Mouse (Mus musculus) forebrain, embryonic 11.5 days (tissue): ENCODE data around the gene Vmn1r219. TPM values are rescaled to one million over a fixed set of nuclear protein-coding genes. Genes with fewer than 3 reads are reported as not detected.
"Not testable (repeated sequence)": the region's sequence is repeated elsewhere in the genome, so short reads cannot be mapped to it uniquely, and the experiment has no call there.

Experiments
- ATAC-seq: fragments of 200-750 bp; cut with Nextera tagmentation; replicated peaks from 2 replicates; pipeline ENCODE4 v1.8.0; 2017; ENCODE audit warnings: moderate TSS enrichment; ENCODE audit not compliant: low FRiP score
- DNase-seq: peaks from one replicate; pipeline ENCODE4 v3.0.0-alpha.2; 2017; ENCODE audit warnings: low spot score
- H3K27ac ChIP-seq: fragments of 300-500 bp; sonication (generic); 2 replicates; pipeline ENCODE4 v1.5.1; 2014; ENCODE audit warnings: low read depth, low read length
- H3K27me3 ChIP-seq: fragments of 300-500 bp; sonication (generic); 2 replicates; pipeline ENCODE4 v1.6.1; 2014; ENCODE audit warnings: mild to moderate bottlenecking, low read length, mixed read lengths; ENCODE audit not compliant: control insufficient read depth, insufficient read depth
- H3K36me3 ChIP-seq: fragments of 300-500 bp; sonication (generic); 2 replicates; pipeline ENCODE4 v1.6.1; 2014; ENCODE audit warnings: mild to moderate bottlenecking, low read length, moderate library complexity, mixed read lengths; ENCODE audit not compliant: control insufficient read depth, insufficient read depth
- H3K4me1 ChIP-seq: fragments of 300-500 bp; sonication (generic); replicated peaks from 2 replicates; pipeline ENCODE4 v1.6.1; 2014; ENCODE audit warnings: low read length, mixed read lengths; ENCODE audit not compliant: control insufficient read depth, insufficient read depth
- H3K4me2 ChIP-seq: fragments of 300-500 bp; sonication (generic); 2 replicates; pipeline ENCODE4 v1.6.1; 2014; ENCODE audit warnings: low read depth, mild to moderate bottlenecking, low read length, moderate library complexity, mixed read lengths; ENCODE audit not compliant: severe bottlenecking
- H3K4me3 ChIP-seq: fragments of 300-500 bp; sonication (generic); 2 replicates; pipeline ENCODE4 v1.5.1; 2014; ENCODE audit warnings: low read depth, low read length
- H3K9ac ChIP-seq: fragments of 300-500 bp; sonication (generic); 2 replicates; pipeline ENCODE4 v1.6.1; 2014; ENCODE audit warnings: low read length
- H3K9me3 ChIP-seq: fragments of 300-500 bp; sonication (generic); 2 replicates; pipeline ENCODE4 v1.6.1; 2016; ENCODE audit warnings: low read length, mixed read lengths; ENCODE audit not compliant: control insufficient read depth
- WGBS: fragments of 180-500 bp; shearing (Covaris S2); extraction: QIAGEN DNeasy Blood & Tissue Kit; methylation state at CpG from one replicate; pipeline ENCODE4 v1.1.7; 2014; 5-methylcytosine and 5-hydroxymethylcytosine counted together
- polyA plus RNA-seq: library from polyadenylated mRNA; unstranded; fragments of >200 nt; fragmentation: Nextera tagmentation; extraction: Ambion mirVana; gene quantifications from 2 replicates; pipeline ENCODE4 v1.2.1, GENCODE M21; 2014

Vmn1r219 gene
- polyA plus RNA-seq: not detected in 2 replicates

GRCm38 (mm10) chr13:23159012-23159411 lies at the start of gene Vmn1r219:
Vmn1r219 (plus strand) TSS chr13:23159312.
- Histone ChIP-seq H3K9me3 (no peaks in the 10 kb centered on the region), H3K9ac (no peak within 1 kb of the TSS), H3K4me1 (no peaks in the 10 kb centered on the region), H3K27me3 (no peaks in the 10 kb centered on the region), H3K27ac (no peak within 1 kb of the TSS), H3K4me2 (no peak within 1 kb of the TSS), H3K4me3 (no peak within 1 kb of the TSS), H3K36me3 (no peaks in the 10 kb centered on the region)
- ATAC-seq (no peak), DNase-seq (no peak)
- 88% methylated on average over 4 of the region's 4 CpGs for WGBS

GRCm38 (mm10) chr13:23118126-23118525 lies 41.0 kb upstream of the Vmn1r219 start, which contains the start of gene Vmn1r217:
Vmn1r217 (minus strand) TSS chr13:23118226.
- WGBS: 85% methylated on average over 1 of the region's 1 CpGs
- DNase-seq, H3K4me1 ChIP-seq, H3K36me3 ChIP-seq, H3K9ac ChIP-seq, H3K9me3 ChIP-seq, H3K4me2 ChIP-seq, ATAC-seq, H3K4me3 ChIP-seq, H3K27me3 ChIP-seq, H3K27ac ChIP-seq: not testable (repeated sequence)

GRCm38 (mm10) chr13:23120611-23121010 lies 38.5 kb upstream of the Vmn1r219 start:
- ATAC-seq (no peak), DNase-seq (no peak)
- H3K9me3 ChIP-seq: no peaks in the 10 kb centered on the region
- no peak overlapping the region for H3K4me3 ChIP-seq
- H3K27me3 ChIP-seq: no peaks in the 10 kb centered on the region
- no peak overlapping the region for H3K9ac ChIP-seq
- H3K36me3 ChIP-seq: no peaks in the 10 kb centered on the region
- WGBS: 93% methylated on average over 2 of the region's 2 CpGs
- no peak overlapping the region for H3K4me2 ChIP-seq
- H3K4me1 ChIP-seq: no peaks in the 10 kb centered on the region
- no peak overlapping the region for H3K27ac ChIP-seq

- Histone ChIP-seq H3K27ac (no peak within 1 kb of the TSS), H3K27me3 (no peaks in the 10 kb centered on the region), H3K36me3 (no peaks in the 10 kb centered on the region), H3K9me3 (no peaks in the 10 kb centered on the region), H3K4me1 (no peaks in the 10 kb centered on the region), H3K9ac (no peak within 1 kb of the TSS), H3K4me3 (no peak within 1 kb of the TSS), H3K4me2 (no peak within 1 kb of the TSS)
- ATAC-seq: no peak
- DNase-seq: no peak
- WGBS: 70% methylated on average over 3 of the region's 3 CpGs
These were observed 26.0 kb upstream of the Vmn1r219 start, which contains the start of gene Vmn1r218 for GRCm38 (mm10) chr13:23133099-23133498. Vmn1r218 (plus strand) TSS chr13:23133155.

GRCm38 (mm10) chr13:23133501-23133900 lies 25.6 kb upstream of the Vmn1r219 start:
- Histone ChIP-seq H3K4me3 (no peak overlapping the region), H3K9ac (no peak overlapping the region), H3K9me3 (no peaks in the 10 kb centered on the region), H3K27me3 (no peaks in the 10 kb centered on the region), H3K4me1 (no peaks in the 10 kb centered on the region), H3K4me2 (no peak overlapping the region), H3K36me3 (no peaks in the 10 kb centered on the region), H3K27ac (no peak overlapping the region)
- 68% methylated on average over 1 of the region's 1 CpGs for WGBS
- ATAC-seq (no peak), DNase-seq (no peak)

GRCm38 (mm10) chr13:23138880-23139279 lies 20.2 kb upstream of the Vmn1r219 start:
- Histone ChIP-seq H3K27ac (no peak overlapping the region), H3K27me3 (no peaks in the 10 kb centered on the region), H3K4me2 (no peak overlapping the region), H3K4me3 (no peak overlapping the region), H3K9me3 (no peaks in the 10 kb centered on the region), H3K4me1 (no peaks in the 10 kb centered on the region), H3K36me3 (no peaks in the 10 kb centered on the region), H3K9ac (no peak overlapping the region)
- ATAC-seq: no peak
- no peak for DNase-seq
- 89% methylated on average over 2 of the region's 2 CpGs for WGBS

- Histone ChIP-seq H3K36me3 (no peaks in the 10 kb centered on the region), H3K4me2 (no peak overlapping the region), H3K9me3 (no peaks in the 10 kb centered on the region), H3K9ac (no peak overlapping the region), H3K27ac (no peak overlapping the region), H3K4me3 (no peak overlapping the region), H3K4me1 (no peaks in the 10 kb centered on the region), H3K27me3 (no peaks in the 10 kb centered on the region)
- WGBS: 63% methylated on average over 3 of the region's 3 CpGs
- ATAC-seq: 0 out of 2 replicates have a peak, but pooled peaks have one; percentile 30
- no peak for DNase-seq
These were observed 1.3 kb upstream of the Vmn1r219 start for GRCm38 (mm10) chr13:23157848-23158247.

- H3K4me2 ChIP-seq, H3K27me3 ChIP-seq, H3K27ac ChIP-seq, DNase-seq, H3K4me3 ChIP-seq, H3K36me3 ChIP-seq, H3K4me1 ChIP-seq, H3K9ac ChIP-seq, H3K9me3 ChIP-seq, ATAC-seq: not testable (repeated sequence)
- WGBS: 88% methylated on average over 4 of the region's 4 CpGs
These were observed 7.4 kb downstream of the Vmn1r219 start for GRCm38 (mm10) chr13:23166471-23166870.

- Histone ChIP-seq H3K4me3 (no peak within 1 kb of the TSS), H3K27me3 (no peaks in the 10 kb centered on the region), H3K36me3 (no peaks in the 10 kb centered on the region), H3K9me3 (no peaks in the 10 kb centered on the region), H3K27ac (no peak within 1 kb of the TSS), H3K9ac (no peak within 1 kb of the TSS), H3K4me1 (no peaks in the 10 kb centered on the region), H3K4me2 (no peak within 1 kb of the TSS)
- WGBS: 85% methylated on average over 2 of the region's 2 CpGs
- DNase-seq (no peak), ATAC-seq (no peak)
These were observed 28.8 kb downstream of the Vmn1r219 start, which contains the start of gene Vmn1r220 for GRCm38 (mm10) chr13:23187875-23188274. Vmn1r220 (minus strand) TSS chr13:23187975.
